Mouse (Mus musculus): ENCODE results near the gene Tlr4.

DNA sequence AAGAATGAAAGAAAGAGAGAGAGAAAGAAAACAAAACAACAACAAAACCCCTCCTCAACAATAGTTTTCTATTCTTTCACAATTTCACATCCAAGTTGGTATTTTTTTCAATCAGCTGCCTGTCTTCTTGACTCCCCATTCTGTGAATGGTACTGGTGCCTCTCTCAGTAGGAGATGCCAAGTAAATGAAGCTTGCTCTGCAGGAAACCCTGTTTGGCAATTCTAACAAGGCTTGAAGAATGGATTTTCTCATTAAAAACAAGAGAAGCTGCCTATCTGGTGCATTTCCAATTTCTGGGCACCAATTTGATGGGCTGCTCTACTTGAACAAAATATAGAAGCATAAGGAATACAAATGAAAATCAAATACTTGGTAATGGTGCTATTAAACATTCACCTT, 74.1 kb downstream of the Tlr4 start:
- no peak for TF ChIP-seq POLR2A (IDR thresholded peaks at IDR 0.05; ENCODE audit: borderline replicate concordance, extremely low read depth, low read depth, low read length)
- no peak for TF ChIP-seq CTCF (IDR thresholded peaks at IDR 0.05; ENCODE audit: insufficient read depth, low read length)

All from lung, adult 2 months (tissue).